Mouse (Mus musculus) olfactory bulb, adult 2 months (tissue): ENCODE measurements around the gene Wsb2.

Experiments
- CTCF ChIP-seq: fragments of 200-500 bp; IDR thresholded peaks from 2 replicates; pipeline ENCODE4 v1.5.1; 2012; ENCODE audit warnings: low read depth, mild to moderate bottlenecking, low read length, moderate library complexity; ENCODE audit not compliant: insufficient read depth
- POLR2A ChIP-seq: fragments of 200-500 bp; IDR thresholded peaks from 2 replicates; pipeline ENCODE4 v1.6.1; 2012; ENCODE audit warnings: mild to moderate bottlenecking, low read depth, low read length, moderate library complexity; ENCODE audit not compliant: insufficient read depth

GRCm38 (mm10) chr5:117380199-117380598 is 23.1 kb downstream of the Wsb2 start:
- TF ChIP-seq CTCF, result no peak
- no peak for TF ChIP-seq POLR2A
